Mouse (Mus musculus) embryo, embryonic 10 days (tissue): ENCODE measurements around the gene Upk2.
A peak's percentile ranks its signal among the peaks of the same experiment; 100 is the strongest.

Experiments used
- DNase-seq: peaks from one replicate; pipeline ENCODE4 v3.0.0-alpha.2; 2015; ENCODE audit warnings: low spot score

Gene Upk2

GRCm38 (mm10) chr9:44454891-44455220 lies at the start of gene Upk2:
Gene Upk2, minus strand, starts transcription at chr9:44454976.
- no peak for DNase-seq

GRCm38 (mm10) chr9:44502006-44502405 lies 47.2 kb upstream of the Upk2 start:
- peak; percentile 93 for DNase-seq

GRCm38 (mm10) chr9:44501206-44501879 lies 46.6 kb upstream of the Upk2 start:
- no peak for DNase-seq

- DNase-seq: no peak
These were observed 45.9 kb upstream of the Upk2 start for GRCm38 (mm10) chr9:44500638-44501175.

- DNase-seq: no peak
These were observed 45.4 kb upstream of the Upk2 start for GRCm38 (mm10) chr9:44500163-44500533.

- DNase-seq: no peak
These were observed 44.8 kb upstream of the Upk2 start for GRCm38 (mm10) chr9:44499356-44500162.

- peak; percentile 84 for DNase-seq
These were observed 43.9 kb upstream of the Upk2 start for GRCm38 (mm10) chr9:44498421-44499355.

GRCm38 (mm10) chr9:44497624-44498377 lies 43.0 kb upstream of the Upk2 start:
- DNase-seq: peak; percentile 69

- DNase-seq: peak; percentile 7
These were observed 42.2 kb upstream of the Upk2 start for GRCm38 (mm10) chr9:44496803-44497461.

- DNase-seq: no peak
These were observed 41.1 kb upstream of the Upk2 start for GRCm38 (mm10) chr9:44495810-44496344.

- no peak for DNase-seq
These were observed 40.4 kb upstream of the Upk2 start for GRCm38 (mm10) chr9:44494863-44495809.

- peak; percentile 24 for DNase-seq
These were observed 39.6 kb upstream of the Upk2 start for GRCm38 (mm10) chr9:44494261-44494862.

GRCm38 (mm10) chr9:44492631-44493461 lies 38.1 kb upstream of the Upk2 start:
- DNase-seq: no peak

- no peak for DNase-seq
These were observed 36.6 kb upstream of the Upk2 start for GRCm38 (mm10) chr9:44491351-44491750.

GRCm38 (mm10) chr9:44490086-44490967 lies 35.6 kb upstream of the Upk2 start:
- DNase-seq: peak; percentile 57

GRCm38 (mm10) chr9:44489651-44490085 lies 34.9 kb upstream of the Upk2 start:
- DNase-seq: peak; percentile 64

- DNase-seq: peak; percentile 57
These were observed 34.1 kb upstream of the Upk2 start for GRCm38 (mm10) chr9:44488855-44489381.
